Mouse (Mus musculus) retina, postnatal 1 day (tissue): Measurements from ENCODE around the gene Gm10487.
"Not testable (repeated sequence)": the region's sequence is repeated elsewhere in the genome, so short reads cannot be mapped to it uniquely, and the experiment has no call there.

Source experiments
- DNase-seq: peaks from one replicate; pipeline ENCODE4 v3.0.0-alpha.2; 2012

The Gm10487 gene

GRCm38 (mm10) chrX:30843369-30843768 is at the start of gene Gm10487:
TSS of gene Gm10487 (minus strand) at chrX:30843469.
- not testable (repeated sequence) for DNase-seq
